Mouse (Mus musculus): ENCODE data around the gene Fndc3b.

The Fndc3b gene

GRCm38 (mm10) chr3:27670416-27670815, 40.7 kb downstream of the Fndc3b start:
- no peak for ATAC-seq (ENCODE audit: low TSS enrichment)

- ATAC-seq (ENCODE audit: low TSS enrichment) = no peak
These were observed 43.8 kb downstream of the Fndc3b start for GRCm38 (mm10) chr3:27667280-27667679.

- no peak for ATAC-seq (ENCODE audit: low TSS enrichment)
These were observed 45.8 kb downstream of the Fndc3b start for GRCm38 (mm10) chr3:27665338-27665737.

- ATAC-seq (ENCODE audit: low TSS enrichment) = no peak
These were observed 47.9 kb downstream of the Fndc3b start for GRCm38 (mm10) chr3:27663221-27663620.

GRCm38 (mm10) chr3:27658198-27658763, 52.8 kb downstream of the Fndc3b start:
- ATAC-seq (ENCODE audit: low TSS enrichment) = no peak

- ATAC-seq (ENCODE audit: low TSS enrichment) = peak; percentile 69
These were observed 54.2 kb downstream of the Fndc3b start for GRCm38 (mm10) chr3:27656764-27657390.

GRCm38 (mm10) chr3:27655673-27656072, 55.4 kb downstream of the Fndc3b start:
- ATAC-seq (ENCODE audit: low TSS enrichment) = no peak

GRCm38 (mm10) chr3:27655042-27655441, 56.1 kb downstream of the Fndc3b start:
- ATAC-seq (ENCODE audit: low TSS enrichment) = no peak

- peak; percentile 36; the same call in 1 of the 2 replicates for ATAC-seq (ENCODE audit: low TSS enrichment)
These were observed 58.6 kb downstream of the Fndc3b start for GRCm38 (mm10) chr3:27652451-27653011.

GRCm38 (mm10) chr3:27651731-27652130, 59.4 kb downstream of the Fndc3b start:
- ATAC-seq (ENCODE audit: low TSS enrichment) = peak; percentile 48

- no peak for ATAC-seq (ENCODE audit: low TSS enrichment)
These were observed 61.0 kb downstream of the Fndc3b start for GRCm38 (mm10) chr3:27650083-27650482.

- no peak for ATAC-seq (ENCODE audit: low TSS enrichment)
These were observed 61.8 kb downstream of the Fndc3b start for GRCm38 (mm10) chr3:27649316-27649715.

GRCm38 (mm10) chr3:27642381-27642780, 68.7 kb downstream of the Fndc3b start:
- ATAC-seq (ENCODE audit: low TSS enrichment) = no peak

GRCm38 (mm10) chr3:27639701-27640100, 71.4 kb downstream of the Fndc3b start:
- ATAC-seq (ENCODE audit: low TSS enrichment) = no peak

- no peak for ATAC-seq (ENCODE audit: low TSS enrichment)
These were observed 74.0 kb downstream of the Fndc3b start for GRCm38 (mm10) chr3:27637046-27637661.

GRCm38 (mm10) chr3:27635776-27636175, 75.3 kb downstream of the Fndc3b start:
- ATAC-seq (ENCODE audit: low TSS enrichment) = no peak

- no peak for ATAC-seq (ENCODE audit: low TSS enrichment)
These were observed 78.2 kb downstream of the Fndc3b start for GRCm38 (mm10) chr3:27632880-27633279.

GRCm38 (mm10) chr3:27631112-27631511, 80.0 kb downstream of the Fndc3b start:
- ATAC-seq (ENCODE audit: low TSS enrichment) = peak; percentile 87

GRCm38 (mm10) chr3:27629716-27630115, 81.4 kb downstream of the Fndc3b start:
- ATAC-seq (ENCODE audit: low TSS enrichment) = no peak

GRCm38 (mm10) chr3:27626301-27626700, 84.8 kb downstream of the Fndc3b start:
- no peak for ATAC-seq (ENCODE audit: low TSS enrichment)

- no peak for ATAC-seq (ENCODE audit: low TSS enrichment)
These were observed 85.5 kb downstream of the Fndc3b start for GRCm38 (mm10) chr3:27625592-27625985.

- ATAC-seq (ENCODE audit: low TSS enrichment) = peak; percentile 66
These were observed 86.0 kb downstream of the Fndc3b start for GRCm38 (mm10) chr3:27624974-27625591.

- ATAC-seq (ENCODE audit: low TSS enrichment) = no peak
These were observed 88.7 kb downstream of the Fndc3b start for GRCm38 (mm10) chr3:27622451-27622850.
